Mouse (Mus musculus) heart, embryonic 16.5 days (tissue): Measurements from ENCODE around the gene Itga7. TPM values are rescaled to one million over a fixed set of nuclear protein-coding genes. Genes with fewer than 3 reads are reported as not detected.

Experiments used
- ATAC-seq: fragments of 200-750 bp; cut with Nextera tagmentation; replicated peaks from 2 replicates; pipeline ENCODE4 v1.8.0; 2017; ENCODE audit warnings: moderate number of reproducible peaks; ENCODE audit not compliant: insufficient read depth, low FRiP score; ENCODE audit errors: extremely low read depth
- H3K27ac ChIP-seq: fragments of 300-500 bp; sonication (generic); 2 replicates; pipeline ENCODE4 v1.5.1; 2014; ENCODE audit warnings: mild to moderate bottlenecking, low read length, control low read depth, moderate library complexity
- H3K27me3 ChIP-seq: fragments of 300-500 bp; sonication (generic); 2 replicates; pipeline ENCODE4 v1.6.1; 2014; ENCODE audit warnings: low read length, mixed read lengths; ENCODE audit not compliant: control insufficient read depth, insufficient read depth
- H3K36me3 ChIP-seq: fragments of 300-500 bp; sonication (generic); 2 replicates; pipeline ENCODE4 v1.6.1; 2014; ENCODE audit not compliant: control insufficient read depth, insufficient read depth
- H3K4me1 ChIP-seq: fragments of 300-500 bp; sonication (generic); 2 replicates; pipeline ENCODE4 v1.6.1; 2014; ENCODE audit warnings: low read length, mixed read lengths; ENCODE audit not compliant: control insufficient read depth, insufficient read depth
- H3K4me2 ChIP-seq: fragments of 300-500 bp; sonication (generic); 2 replicates; pipeline ENCODE4 v1.6.1; 2014; ENCODE audit warnings: low read depth, mild to moderate bottlenecking, control low read depth, low read length
- H3K4me3 ChIP-seq: fragments of 300-500 bp; sonication (generic); 2 replicates; pipeline ENCODE4 v1.5.1; 2014; ENCODE audit warnings: mild to moderate bottlenecking, control low read depth, low read length
- H3K9ac ChIP-seq: fragments of 300-500 bp; sonication (generic); 2 replicates; pipeline ENCODE4 v1.6.1; 2014; ENCODE audit warnings: low read length, control low read depth
- H3K9me3 ChIP-seq: fragments of 300-500 bp; sonication (generic); replicated peaks from 2 replicates; pipeline ENCODE4 v1.6.1; 2016; ENCODE audit warnings: low read length; ENCODE audit not compliant: control insufficient read depth
- WGBS: fragments of 180-500 bp; shearing (Covaris S2); extraction: QIAGEN DNeasy Blood & Tissue Kit; methylation state at CpG from one replicate; pipeline ENCODE4 v1.1.7; 2014; 5-methylcytosine and 5-hydroxymethylcytosine counted together
- polyA plus RNA-seq: library from polyadenylated mRNA; unstranded; fragments of >200 nt; fragmentation: Nextera tagmentation; extraction: Ambion mirVana; gene quantifications from 2 replicates; pipeline ENCODE4 v1.2.1, GENCODE M21; 2015

Itga7 gene
- 10.3 and 11.9 TPM in 2 replicates for polyA plus RNA-seq

- H3K27me3 ChIP-seq: peaks cover 25% of the 10 kb centered on the region
- WGBS: under 1% methylated on average over 26 of the region's 26 CpGs
Measured at GRCm38 (mm10) chr10:128933574-128933973, at the start of gene Itga7. Itga7 (plus strand) TSS chr10:128933818.

GRCm38 (mm10) chr10:128888941-128889827 is 44.4 kb upstream of the Itga7 start:
- peaks cover 24% of the 10 kb centered on the region for H3K4me1 ChIP-seq
- peak overlapping the region; percentile 40 for H3K4me3 ChIP-seq
- H3K4me2 ChIP-seq: peak overlapping the region; percentile 78
- no peaks in the 10 kb centered on the region; the same call in 1 of the 2 replicates for H3K36me3 ChIP-seq
- no peak overlapping the region for H3K27ac ChIP-seq
- H3K27me3 ChIP-seq: peaks cover 3% of the 10 kb centered on the region; the same call in 1 of the 2 replicates
- H3K9me3 ChIP-seq: no peaks in the 10 kb centered on the region
- peak; percentile 39; the same call in 1 of the 2 replicates for ATAC-seq
- peak overlapping the region; percentile 59 for H3K9ac ChIP-seq
- WGBS: 3% methylated on average over 7 of the region's 7 CpGs

More at GRCm38 (mm10) chr10:128933574-128933973, at the start of gene Itga7:
- no peak within 1 kb of the TSS for H3K27ac ChIP-seq
- H3K4me3 ChIP-seq: peak within 1 kb of the TSS; percentile 61
- H3K4me1 ChIP-seq: peaks cover 37% of the 10 kb centered on the region
- ATAC-seq: peak; percentile 73
- H3K9ac ChIP-seq: peak within 1 kb of the TSS; percentile 63
- peak within 1 kb of the TSS; percentile 90 for H3K4me2 ChIP-seq
- no peaks in the 10 kb centered on the region for H3K9me3 ChIP-seq
- H3K36me3 ChIP-seq: no peaks in the 10 kb centered on the region

GRCm38 (mm10) chr10:128889846-128890245 is 43.8 kb upstream of the Itga7 start:
- peaks cover 3% of the 10 kb centered on the region; the same call in 1 of the 2 replicates for H3K27me3 ChIP-seq
- no peak overlapping the region for H3K9ac ChIP-seq
- no peaks in the 10 kb centered on the region for H3K9me3 ChIP-seq
- H3K4me2 ChIP-seq: peak overlapping the region; percentile 78
- peak overlapping the region; percentile 85 for H3K4me3 ChIP-seq
- peaks cover 24% of the 10 kb centered on the region for H3K4me1 ChIP-seq
- H3K36me3 ChIP-seq: no peaks in the 10 kb centered on the region; the same call in 1 of the 2 replicates
- no peak overlapping the region for H3K27ac ChIP-seq
- WGBS: 10% methylated on average over 1 of the region's 2 CpGs
- no peak for ATAC-seq

GRCm38 (mm10) chr10:128890383-128891295 is 43.0 kb upstream of the Itga7 start:
- Histone ChIP-seq H3K4me1 (peaks cover 28% of the 10 kb centered on the region), H3K27ac (peak overlapping the region; percentile 78)
- peak; percentile 4; the same call in 1 of the 2 replicates for ATAC-seq

GRCm38 (mm10) chr10:128891296-128892094 is 42.1 kb upstream of the Itga7 start, which contains the start of gene Gdf11:
Gdf11 (minus strand) TSS chr10:128891718.
- ATAC-seq: peak; percentile 52

More at GRCm38 (mm10) chr10:128890383-128891295, 43.0 kb upstream of the Itga7 start:
- Histone ChIP-seq H3K4me3 (peak overlapping the region; percentile 85), H3K27me3 (peaks cover 3% of the 10 kb centered on the region), H3K9me3 (no peaks in the 10 kb centered on the region), H3K36me3 (no peaks in the 10 kb centered on the region), H3K4me2 (peak overlapping the region; percentile 78), H3K9ac (peak overlapping the region; percentile 83)
- 2% methylated on average over 40 of the region's 40 CpGs for WGBS

GRCm38 (mm10) chr10:128892246-128892645 is 41.4 kb upstream of the Itga7 start:
- ATAC-seq: no peak
- peaks cover 34% of the 10 kb centered on the region for H3K4me1 ChIP-seq
- H3K4me2 ChIP-seq: peak overlapping the region; percentile 78
- WGBS: 3% methylated on average over 9 of the region's 9 CpGs
- H3K9ac ChIP-seq: peak overlapping the region; percentile 83
- no peaks in the 10 kb centered on the region for H3K9me3 ChIP-seq
- no peak overlapping the region for H3K27ac ChIP-seq
- peak overlapping the region; percentile 85 for H3K4me3 ChIP-seq
- no peaks in the 10 kb centered on the region for H3K36me3 ChIP-seq
- peaks cover 14% of the 10 kb centered on the region for H3K27me3 ChIP-seq

More at GRCm38 (mm10) chr10:128891296-128892094, 42.1 kb upstream of the Itga7 start, which contains the start of gene Gdf11:
- H3K27me3 ChIP-seq: peaks cover 6% of the 10 kb centered on the region
- peak within 1 kb of the TSS; percentile 83 for H3K9ac ChIP-seq
- H3K4me1 ChIP-seq: peaks cover 34% of the 10 kb centered on the region
- under 1% methylated on average over 72 of the region's 89 CpGs for WGBS
- peak within 1 kb of the TSS; percentile 78 for H3K27ac ChIP-seq
- peak within 1 kb of the TSS; percentile 78 for H3K4me2 ChIP-seq
- H3K36me3 ChIP-seq: no peaks in the 10 kb centered on the region
- peak within 1 kb of the TSS; percentile 85 for H3K4me3 ChIP-seq
- no peaks in the 10 kb centered on the region for H3K9me3 ChIP-seq

- WGBS: under 1% methylated on average over 9 of the region's 9 CpGs
- Histone ChIP-seq H3K4me3 (peak overlapping the region; percentile 33), H3K9ac (peak overlapping the region; percentile 66), H3K27ac (no peak overlapping the region), H3K4me2 (peak overlapping the region; percentile 63), H3K27me3 (peaks cover 14% of the 10 kb centered on the region), H3K4me1 (peaks cover 18% of the 10 kb centered on the region), H3K9me3 (no peaks in the 10 kb centered on the region), H3K36me3 (no peaks in the 10 kb centered on the region)
- ATAC-seq: peak; percentile 53
Measured at GRCm38 (mm10) chr10:128895437-128895836, 38.2 kb upstream of the Itga7 start.
